Mouse (Mus musculus) forebrain, embryonic 16.5 days (tissue): ENCODE data around the gene Myf5. TPM values are rescaled to one million over a fixed set of nuclear protein-coding genes. Genes with fewer than 3 reads are reported as not detected.

Experiments used
- ATAC-seq: fragments of 200-750 bp; cut with Nextera tagmentation; 2 replicates; pipeline ENCODE4 v1.8.0; 2017; ENCODE audit warnings: mild to moderate bottlenecking, moderate library complexity
- H3K27ac ChIP-seq: fragments of 300-500 bp; sonication (generic); 2 replicates; pipeline ENCODE4 v1.5.1; 2014; ENCODE audit warnings: low read length, control low read depth
- H3K27me3 ChIP-seq: fragments of 300-500 bp; sonication (generic); replicated peaks from 2 replicates; pipeline ENCODE4 v1.6.1; 2014; ENCODE audit warnings: low read length; ENCODE audit not compliant: control insufficient read depth, insufficient read depth
- H3K36me3 ChIP-seq: fragments of 300-500 bp; sonication (generic); 2 replicates; pipeline ENCODE4 v1.6.1; 2014; ENCODE audit not compliant: control insufficient read depth, insufficient read depth
- H3K4me1 ChIP-seq: fragments of 300-500 bp; sonication (generic); replicated peaks from 2 replicates; pipeline ENCODE4 v1.6.1; 2014; ENCODE audit warnings: low read length; ENCODE audit not compliant: control insufficient read depth, insufficient read depth
- H3K4me2 ChIP-seq: fragments of 300-500 bp; sonication (generic); 2 replicates; pipeline ENCODE4 v1.6.1; 2014; ENCODE audit warnings: mild to moderate bottlenecking, low read length, control low read depth
- H3K4me3 ChIP-seq: fragments of 300-500 bp; sonication (generic); replicated peaks from 2 replicates; pipeline ENCODE4 v1.5.1; 2014; ENCODE audit warnings: mild to moderate bottlenecking, low read length, control low read depth
- H3K9ac ChIP-seq: fragments of 300-500 bp; sonication (generic); replicated peaks from 2 replicates; pipeline ENCODE4 v1.6.1; 2014; ENCODE audit warnings: low read depth, low read length, control low read depth
- H3K9me3 ChIP-seq: fragments of 300-500 bp; sonication (generic); 2 replicates; pipeline ENCODE4 v1.6.1; 2016; ENCODE audit warnings: low read length; ENCODE audit not compliant: control insufficient read depth
- WGBS: fragments of 180-500 bp; shearing (Covaris S2); extraction: QIAGEN DNeasy Blood & Tissue Kit; methylation state at CpG from one replicate; pipeline ENCODE4 v1.1.7; 2014; 5-methylcytosine and 5-hydroxymethylcytosine counted together
- polyA plus RNA-seq: library from polyadenylated mRNA; unstranded; fragments of >200 nt; fragmentation: Nextera tagmentation; extraction: Ambion mirVana; gene quantifications from 2 replicates; pipeline ENCODE4 v1.2.1, GENCODE M21; 2015

The Myf5 gene
- not detected in 2 replicates for polyA plus RNA-seq

- Histone ChIP-seq H3K9ac (no peak within 1 kb of the TSS), H3K4me3 (no peak within 1 kb of the TSS), H3K4me1 (no peaks in the 10 kb centered on the region), H3K4me2 (no peak within 1 kb of the TSS), H3K9me3 (no peaks in the 10 kb centered on the region), H3K27ac (no peak within 1 kb of the TSS), H3K36me3 (no peaks in the 10 kb centered on the region), H3K27me3 (no peaks in the 10 kb centered on the region)
- WGBS = 80% methylated on average over 8 of the region's 8 CpGs
- no peak for ATAC-seq
Measured at GRCm38 (mm10) chr10:107485870-107486269, at the start of gene Myf5. Gene Myf5 (minus strand): TSS chr10:107486134.

GRCm38 (mm10) chr10:107528758-107529157 lies 42.8 kb upstream of the Myf5 start:
- ATAC-seq = no peak
- Histone ChIP-seq H3K36me3 (no peaks in the 10 kb centered on the region), H3K9ac (no peak overlapping the region), H3K9me3 (no peaks in the 10 kb centered on the region), H3K4me3 (no peak overlapping the region), H3K4me1 (no peaks in the 10 kb centered on the region), H3K27ac (no peak overlapping the region), H3K4me2 (no peak overlapping the region), H3K27me3 (no peaks in the 10 kb centered on the region)
- WGBS = 81% methylated on average over 1 of the region's 1 CpGs

GRCm38 (mm10) chr10:107519216-107519615 lies 33.3 kb upstream of the Myf5 start:
- Histone ChIP-seq H3K9ac (no peak overlapping the region), H3K27ac (no peak overlapping the region), H3K27me3 (no peaks in the 10 kb centered on the region), H3K4me2 (no peak overlapping the region), H3K36me3 (no peaks in the 10 kb centered on the region), H3K9me3 (no peaks in the 10 kb centered on the region), H3K4me1 (no peaks in the 10 kb centered on the region), H3K4me3 (no peak overlapping the region)
- WGBS = 76% methylated on average over 5 of the region's 5 CpGs
- no peak for ATAC-seq

DNA sequence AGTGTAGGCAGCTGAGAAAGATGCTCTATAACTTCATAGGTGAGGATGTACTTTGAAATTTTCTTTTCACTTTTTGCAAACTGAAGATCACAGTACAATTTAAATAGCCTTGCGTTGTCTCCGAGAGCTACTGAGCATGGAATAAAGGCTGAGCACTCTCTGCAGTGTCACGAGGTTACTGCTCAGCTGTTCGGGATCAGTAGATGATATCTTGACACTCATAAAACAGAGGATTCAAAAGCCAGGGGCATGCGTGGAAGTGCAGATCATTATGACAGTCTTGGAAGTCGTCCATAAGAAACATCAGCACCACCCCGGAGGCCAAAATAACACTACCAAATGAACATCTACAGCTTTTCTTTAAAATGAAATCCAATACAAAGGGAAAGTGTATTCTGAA lies 30.7 kb upstream of the Myf5 start:
- H3K36me3 ChIP-seq = no peaks in the 10 kb centered on the region
- H3K4me3 ChIP-seq = no peak overlapping the region
- H3K4me1 ChIP-seq = no peaks in the 10 kb centered on the region
- 80% methylated on average over 7 of the region's 7 CpGs for WGBS
- H3K27me3 ChIP-seq = no peaks in the 10 kb centered on the region
- ATAC-seq = no peak
- H3K9me3 ChIP-seq = no peaks in the 10 kb centered on the region
- no peak overlapping the region for H3K27ac ChIP-seq
- H3K4me2 ChIP-seq = no peak overlapping the region
- no peak overlapping the region for H3K9ac ChIP-seq

GRCm38 (mm10) chr10:107514735-107515134 lies 28.8 kb upstream of the Myf5 start:
- Histone ChIP-seq H3K4me3 (no peak overlapping the region), H3K36me3 (no peaks in the 10 kb centered on the region), H3K27ac (no peak overlapping the region), H3K9ac (no peak overlapping the region), H3K4me1 (no peaks in the 10 kb centered on the region), H3K27me3 (no peaks in the 10 kb centered on the region), H3K9me3 (no peaks in the 10 kb centered on the region), H3K4me2 (no peak overlapping the region)
- WGBS = 68% methylated on average over 7 of the region's 7 CpGs
- ATAC-seq = no peak

- 86% methylated on average over 2 of the region's 2 CpGs for WGBS
- Histone ChIP-seq H3K9ac (no peak overlapping the region), H3K36me3 (no peaks in the 10 kb centered on the region), H3K4me2 (no peak overlapping the region), H3K4me3 (no peak overlapping the region), H3K4me1 (no peaks in the 10 kb centered on the region), H3K27me3 (no peaks in the 10 kb centered on the region), H3K9me3 (no peaks in the 10 kb centered on the region), H3K27ac (no peak overlapping the region)
- no peak for ATAC-seq
Measured at GRCm38 (mm10) chr10:107506397-107506796, 20.5 kb upstream of the Myf5 start.

DNA sequence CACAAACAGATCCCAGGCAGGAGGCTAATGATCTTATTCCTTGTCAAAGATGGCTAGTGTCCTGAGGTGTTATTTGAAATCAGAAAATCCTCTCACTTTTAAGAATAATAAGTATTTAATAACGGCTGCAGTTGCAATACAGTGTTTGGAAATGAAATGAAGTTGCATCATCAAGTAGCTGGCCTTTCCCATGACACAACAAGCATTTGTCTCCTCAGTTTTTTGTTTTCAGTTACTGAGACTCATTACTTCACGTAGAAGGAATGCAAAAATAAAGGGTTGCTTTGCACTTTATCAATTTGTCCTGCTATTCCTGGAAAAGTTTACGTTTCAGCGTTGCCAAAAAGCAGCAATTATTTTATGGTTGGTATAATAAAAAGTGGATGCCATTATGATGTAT lies 17.5 kb upstream of the Myf5 start:
- Histone ChIP-seq H3K36me3 (no peaks in the 10 kb centered on the region), H3K4me2 (no peak overlapping the region), H3K4me3 (no peak overlapping the region), H3K4me1 (no peaks in the 10 kb centered on the region), H3K9ac (no peak overlapping the region), H3K9me3 (no peaks in the 10 kb centered on the region), H3K27ac (no peak overlapping the region), H3K27me3 (no peaks in the 10 kb centered on the region)
- no peak for ATAC-seq
- 59% methylated on average over 4 of the region's 4 CpGs for WGBS

DNA sequence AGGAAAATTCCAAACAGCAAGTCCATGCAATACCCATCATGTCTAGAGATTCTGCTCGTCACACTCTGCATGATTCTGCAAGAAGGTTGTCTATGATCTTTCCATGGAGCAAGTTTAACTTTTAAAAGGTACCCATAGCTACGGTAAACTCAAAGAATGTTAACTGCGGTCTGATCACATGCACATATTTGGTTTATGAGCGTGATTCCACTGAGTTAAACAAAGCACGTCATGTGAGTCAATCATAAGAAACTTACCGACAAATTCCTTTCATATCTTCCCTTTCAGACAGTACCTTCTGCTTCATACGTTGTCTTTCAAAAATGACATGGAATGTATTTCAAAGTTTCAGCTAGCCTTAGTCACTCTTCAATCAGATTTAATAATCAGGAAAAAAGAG lies 16.3 kb upstream of the Myf5 start:
- no peak overlapping the region for H3K4me3 ChIP-seq
- no peaks in the 10 kb centered on the region for H3K36me3 ChIP-seq
- no peaks in the 10 kb centered on the region for H3K9me3 ChIP-seq
- H3K4me2 ChIP-seq = no peak overlapping the region
- no peak for ATAC-seq
- WGBS = 93% methylated on average over 7 of the region's 7 CpGs
- no peaks in the 10 kb centered on the region for H3K27me3 ChIP-seq
- H3K27ac ChIP-seq = no peak overlapping the region
- no peaks in the 10 kb centered on the region for H3K4me1 ChIP-seq
- H3K9ac ChIP-seq = no peak overlapping the region

GRCm38 (mm10) chr10:107499656-107500055 lies 13.7 kb upstream of the Myf5 start:
- no peak for ATAC-seq
- Histone ChIP-seq H3K4me1 (no peaks in the 10 kb centered on the region), H3K9ac (no peak overlapping the region), H3K27ac (no peak overlapping the region), H3K4me2 (no peak overlapping the region), H3K4me3 (no peak overlapping the region), H3K36me3 (no peaks in the 10 kb centered on the region), H3K27me3 (no peaks in the 10 kb centered on the region), H3K9me3 (no peaks in the 10 kb centered on the region)
- 85% methylated on average over 7 of the region's 7 CpGs for WGBS

GRCm38 (mm10) chr10:107496402-107496801 lies 10.5 kb upstream of the Myf5 start:
- H3K27ac ChIP-seq = no peak overlapping the region
- no peak overlapping the region for H3K4me2 ChIP-seq
- no peak overlapping the region for H3K4me3 ChIP-seq
- H3K9ac ChIP-seq = no peak overlapping the region
- H3K27me3 ChIP-seq = no peaks in the 10 kb centered on the region
- H3K36me3 ChIP-seq = no peaks in the 10 kb centered on the region
- WGBS = 87% methylated on average over 1 of the region's 1 CpGs
- ATAC-seq = no peak
- H3K4me1 ChIP-seq = peaks cover 2% of the 10 kb centered on the region; the same call in 1 of the 2 replicates
- no peaks in the 10 kb centered on the region for H3K9me3 ChIP-seq
